Mouse (Mus musculus) hindbrain, embryonic 13.5 days (tissue): ENCODE results near the gene Smarcal1. TPM values are rescaled to one million over a fixed set of nuclear protein-coding genes. Genes with fewer than 3 reads are reported as not detected.
A peak's percentile ranks its signal among the peaks of the same experiment; 100 is the strongest.

Experiments used
- ATAC-seq: fragments of 200-750 bp; cut with Nextera tagmentation; 2 replicates; pipeline ENCODE4 v1.8.0; 2017; ENCODE audit warnings: moderate TSS enrichment; ENCODE audit not compliant: low FRiP score
- H3K27ac ChIP-seq: fragments of 300-500 bp; sonication (generic); 2 replicates; pipeline ENCODE4 v1.5.1; 2015; ENCODE audit warnings: inconsistent platforms, mild to moderate bottlenecking, moderate library complexity
- H3K27me3 ChIP-seq: fragments of 300-500 bp; sonication (generic); 2 replicates; pipeline ENCODE4 v1.6.1; 2015; ENCODE audit warnings: mild to moderate bottlenecking, inconsistent platforms
- H3K36me3 ChIP-seq: fragments of 300-500 bp; sonication (generic); 2 replicates; pipeline ENCODE4 v1.6.1; 2015; ENCODE audit warnings: mild to moderate bottlenecking, inconsistent platforms
- H3K4me1 ChIP-seq: fragments of 300-500 bp; sonication (generic); replicated peaks from 2 replicates; pipeline ENCODE4 v1.6.1; 2015; ENCODE audit warnings: inconsistent platforms
- H3K4me2 ChIP-seq: fragments of 300-500 bp; sonication (generic); 2 replicates; pipeline ENCODE4 v1.6.1; 2015; ENCODE audit warnings: inconsistent platforms, mild to moderate bottlenecking, moderate library complexity
- H3K4me3 ChIP-seq: fragments of 300-500 bp; sonication (generic); 2 replicates; pipeline ENCODE4 v1.5.1; 2015; ENCODE audit warnings: mild to moderate bottlenecking, inconsistent platforms
- H3K9ac ChIP-seq: fragments of 300-500 bp; sonication (generic); 2 replicates; pipeline ENCODE4 v1.6.1; 2015; ENCODE audit warnings: mild to moderate bottlenecking, inconsistent platforms
- H3K9me3 ChIP-seq: fragments of 300-500 bp; sonication (generic); 2 replicates; pipeline ENCODE4 v1.6.1; 2016; ENCODE audit warnings: inconsistent platforms
- WGBS: fragments of 180-500 bp; shearing (Covaris S2); methylation state at CpG from one replicate; pipeline ENCODE4 v1.1.7; 2015; 5-methylcytosine and 5-hydroxymethylcytosine counted together
- polyA plus RNA-seq: library from polyadenylated mRNA; unstranded; fragments of >200 nt; fragmentation: Nextera tagmentation; extraction: Ambion mirVana; gene quantifications from 2 replicates; pipeline ENCODE4 v1.2.1, GENCODE M21; 2015

Gene Smarcal1
- 24.7 and 25.4 TPM in 2 replicates for polyA plus RNA-seq

GRCm38 (mm10) chr1:72582947-72583731 lies at the start of gene Smarcal1:
TSS of gene Smarcal1 (plus strand) at chr1:72583251.
- peaks cover 24% of the 10 kb centered on the region for H3K36me3 ChIP-seq
- WGBS, result under 1% methylated on average over 25 of the region's 25 CpGs
- H3K27me3 ChIP-seq, result no peaks in the 10 kb centered on the region
- H3K4me2 ChIP-seq, result peak within 1 kb of the TSS; percentile 55
- H3K4me3 ChIP-seq, result peak within 1 kb of the TSS; percentile 59
- peak within 1 kb of the TSS; percentile 92 for H3K27ac ChIP-seq
- H3K9ac ChIP-seq, result peak within 1 kb of the TSS; percentile 75
- H3K4me1 ChIP-seq, result peaks cover 24% of the 10 kb centered on the region
- ATAC-seq, result peak; percentile 99
- H3K9me3 ChIP-seq, result no peaks in the 10 kb centered on the region

GRCm38 (mm10) chr1:72533439-72533838 lies 49.6 kb upstream of the Smarcal1 start:
- peak overlapping the region; percentile 60 for H3K9ac ChIP-seq
- peaks cover 7% of the 10 kb centered on the region; the same call in 1 of the 2 replicates for H3K27me3 ChIP-seq
- peak overlapping the region; percentile 55; the same call in 1 of the 2 replicates for H3K27ac ChIP-seq
- peak overlapping the region; percentile 65 for H3K4me3 ChIP-seq
- peak overlapping the region; percentile 80 for H3K4me2 ChIP-seq
- H3K4me1 ChIP-seq, result peaks cover 70% of the 10 kb centered on the region
- H3K36me3 ChIP-seq, result no peaks in the 10 kb centered on the region
- no peaks in the 10 kb centered on the region for H3K9me3 ChIP-seq
- ATAC-seq, result no peak

DNA sequence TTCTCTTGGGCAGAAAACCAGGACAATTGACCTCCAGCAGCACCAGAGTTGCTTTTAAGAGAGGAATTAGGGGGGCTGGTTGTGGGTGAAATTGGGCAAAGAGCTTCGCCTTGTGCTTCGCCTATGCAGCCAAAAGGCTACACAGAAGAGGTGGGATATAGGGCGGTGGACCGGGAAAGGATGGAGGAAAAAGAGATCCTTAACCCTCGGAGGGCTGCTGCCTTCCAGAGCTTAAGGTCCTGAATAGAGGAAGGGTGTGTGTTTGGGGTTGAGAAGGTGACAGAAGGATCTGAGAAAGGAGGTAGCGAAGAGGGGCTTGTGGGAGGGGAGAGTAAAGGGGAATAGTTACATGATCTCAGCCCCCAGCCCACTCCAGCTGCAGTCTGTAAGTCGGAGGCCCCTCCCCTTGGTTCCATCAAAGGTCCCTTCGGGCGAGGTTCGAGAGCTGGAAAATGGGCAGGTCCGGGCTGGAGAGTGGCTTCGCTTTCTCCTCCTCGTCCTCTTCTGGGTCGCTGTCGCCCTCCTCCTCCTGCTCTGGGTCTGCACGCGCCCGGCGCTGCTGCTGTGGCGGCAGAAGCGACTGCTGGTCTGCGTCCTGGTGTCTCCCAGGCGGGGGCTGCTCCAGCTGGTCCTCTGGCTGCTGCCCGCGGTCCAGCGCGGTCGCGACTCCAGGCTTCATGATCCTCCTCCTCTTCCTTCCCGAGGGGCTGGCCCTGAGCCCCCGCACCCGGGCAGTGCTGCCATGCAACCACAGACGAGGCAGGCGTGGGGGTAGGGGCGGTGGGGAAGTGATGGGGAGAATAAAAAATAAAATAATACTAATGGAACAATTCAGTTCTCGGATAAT lies 47.1 kb upstream of the Smarcal1 start:
- Histone ChIP-seq H3K27ac (peak overlapping the region; percentile 92), H3K9ac (peak overlapping the region; percentile 94), H3K4me2 (peak overlapping the region; percentile 80), H3K36me3 (no peaks in the 10 kb centered on the region), H3K4me1 (peaks cover 62% of the 10 kb centered on the region), H3K27me3 (peaks cover 7% of the 10 kb centered on the region; the same call in 1 of the 2 replicates), H3K9me3 (no peaks in the 10 kb centered on the region), H3K4me3 (peak overlapping the region; percentile 65)
- 1% methylated on average over 36 of the region's 36 CpGs for WGBS
- peak; percentile 73 for ATAC-seq

- Histone ChIP-seq H3K36me3 (no peaks in the 10 kb centered on the region), H3K9ac (peak within 1 kb of the TSS; percentile 94), H3K4me1 (peaks cover 54% of the 10 kb centered on the region), H3K4me2 (peak within 1 kb of the TSS; percentile 80), H3K4me3 (peak within 1 kb of the TSS; percentile 65), H3K27me3 (peaks cover 7% of the 10 kb centered on the region; the same call in 1 of the 2 replicates), H3K9me3 (no peaks in the 10 kb centered on the region), H3K27ac (peak within 1 kb of the TSS; percentile 92)
- WGBS, result under 1% methylated on average over 41 of the region's 41 CpGs
- ATAC-seq, result peak; percentile 83
Measured at GRCm38 (mm10) chr1:72536611-72537351, 46.3 kb upstream of the Smarcal1 start, which contains the start of gene March4. TSS of gene March4 (minus strand) at chr1:72536930.

GRCm38 (mm10) chr1:72538266-72538665 lies 44.8 kb upstream of the Smarcal1 start:
- Histone ChIP-seq H3K4me1 (peaks cover 41% of the 10 kb centered on the region), H3K27me3 (peaks cover 7% of the 10 kb centered on the region; the same call in 1 of the 2 replicates), H3K4me3 (0 out of 2 replicates have a peak overlapping the region, but pooled peaks have one; percentile 0), H3K9ac (no peak overlapping the region), H3K4me2 (peak overlapping the region; percentile 80), H3K36me3 (no peaks in the 10 kb centered on the region), H3K9me3 (no peaks in the 10 kb centered on the region), H3K27ac (no peak overlapping the region)
- ATAC-seq, result no peak
- WGBS, result 56% methylated on average over 5 of the region's 5 CpGs

DNA sequence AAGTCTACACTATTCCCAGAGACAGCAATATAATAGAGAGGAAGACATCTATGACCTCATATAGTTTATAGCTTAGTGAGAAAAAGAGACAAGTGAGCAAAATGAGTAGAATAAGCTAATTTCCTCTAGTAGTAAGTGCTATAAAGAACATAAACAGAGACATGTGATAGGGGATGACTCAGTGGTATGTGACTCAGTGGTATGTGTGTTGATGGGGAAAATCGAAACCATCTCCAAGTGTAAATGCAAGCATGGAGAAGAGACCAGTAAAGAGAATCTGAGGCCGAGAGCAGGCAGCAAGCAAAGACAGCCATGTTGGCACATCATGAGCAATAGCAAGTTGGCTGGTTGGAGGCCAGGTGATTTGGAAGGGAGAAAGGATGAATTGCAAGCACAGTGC lies 32.7 kb upstream of the Smarcal1 start:
- H3K9ac ChIP-seq, result no peak overlapping the region
- no peaks in the 10 kb centered on the region for H3K4me1 ChIP-seq
- ATAC-seq, result no peak
- WGBS, result 89% methylated on average over 2 of the region's 2 CpGs
- no peak overlapping the region for H3K27ac ChIP-seq
- no peaks in the 10 kb centered on the region for H3K27me3 ChIP-seq
- H3K9me3 ChIP-seq, result no peaks in the 10 kb centered on the region
- no peaks in the 10 kb centered on the region for H3K36me3 ChIP-seq
- H3K4me3 ChIP-seq, result no peak overlapping the region
- no peak overlapping the region for H3K4me2 ChIP-seq

- 90% methylated on average over 3 of the region's 3 CpGs for WGBS
Measured at GRCm38 (mm10) chr1:72556471-72556870, 26.6 kb upstream of the Smarcal1 start.

GRCm38 (mm10) chr1:72558625-72559024 lies 24.4 kb upstream of the Smarcal1 start:
- no peaks in the 10 kb centered on the region for H3K9me3 ChIP-seq

More at GRCm38 (mm10) chr1:72556471-72556870, 26.6 kb upstream of the Smarcal1 start:
- H3K27ac ChIP-seq, result no peak overlapping the region
- no peak overlapping the region for H3K4me2 ChIP-seq
- no peaks in the 10 kb centered on the region for H3K4me1 ChIP-seq
- H3K27me3 ChIP-seq, result no peaks in the 10 kb centered on the region
- H3K36me3 ChIP-seq, result no peaks in the 10 kb centered on the region
- H3K9ac ChIP-seq, result no peak overlapping the region
- H3K4me3 ChIP-seq, result no peak overlapping the region
- ATAC-seq, result no peak
- no peaks in the 10 kb centered on the region for H3K9me3 ChIP-seq

GRCm38 (mm10) chr1:72564334-72564962 lies 18.6 kb upstream of the Smarcal1 start:
- no peak overlapping the region for H3K4me3 ChIP-seq
- no peaks in the 10 kb centered on the region for H3K27me3 ChIP-seq
- H3K4me2 ChIP-seq, result no peak overlapping the region
- 85% methylated on average over 6 of the region's 6 CpGs for WGBS
- no peak overlapping the region for H3K9ac ChIP-seq
- H3K36me3 ChIP-seq, result no peaks in the 10 kb centered on the region
- H3K4me1 ChIP-seq, result peaks cover 9% of the 10 kb centered on the region; the same call in 1 of the 2 replicates
- no peak for ATAC-seq
- no peaks in the 10 kb centered on the region for H3K9me3 ChIP-seq
- no peak overlapping the region for H3K27ac ChIP-seq

More at GRCm38 (mm10) chr1:72558625-72559024, 24.4 kb upstream of the Smarcal1 start:
- Histone ChIP-seq H3K4me1 (no peaks in the 10 kb centered on the region), H3K9ac (no peak overlapping the region), H3K27ac (no peak overlapping the region), H3K4me3 (no peak overlapping the region), H3K36me3 (no peaks in the 10 kb centered on the region), H3K27me3 (no peaks in the 10 kb centered on the region), H3K4me2 (no peak overlapping the region)
- WGBS, result 53% methylated on average over 2 of the region's 2 CpGs
- no peak for ATAC-seq

DNA sequence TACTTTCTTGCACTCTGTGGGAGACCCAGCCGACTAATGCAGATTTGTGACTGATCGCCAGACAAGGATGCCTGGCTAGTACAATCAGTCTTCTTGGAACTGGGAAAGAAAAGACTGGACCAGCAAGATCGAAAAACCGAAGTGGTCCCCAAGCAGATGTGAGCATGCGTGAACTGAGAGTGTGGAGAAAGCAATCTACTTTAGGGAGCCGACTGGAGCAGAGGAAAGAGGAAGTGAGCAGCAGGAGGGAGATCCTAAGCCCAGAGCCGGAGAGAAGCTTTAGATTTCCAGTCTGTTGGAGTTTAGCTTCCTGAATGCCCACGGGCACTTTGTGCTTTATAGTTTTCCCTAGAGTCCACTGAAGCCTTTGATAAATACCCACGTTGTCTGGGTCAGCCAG lies 16.0 kb upstream of the Smarcal1 start:
- H3K4me2 ChIP-seq, result peak overlapping the region; percentile 44
- peak overlapping the region; percentile 26 for H3K4me3 ChIP-seq
- no peaks in the 10 kb centered on the region for H3K9me3 ChIP-seq
- no peaks in the 10 kb centered on the region for H3K27me3 ChIP-seq
- H3K9ac ChIP-seq, result peak overlapping the region; percentile 53; the same call in 1 of the 2 replicates
- ATAC-seq, result no peak
- H3K36me3 ChIP-seq, result no peaks in the 10 kb centered on the region
- peaks cover 9% of the 10 kb centered on the region; the same call in 1 of the 2 replicates for H3K4me1 ChIP-seq
- WGBS, result 32% methylated on average over 9 of the region's 9 CpGs
- H3K27ac ChIP-seq, result peak overlapping the region; percentile 15

DNA sequence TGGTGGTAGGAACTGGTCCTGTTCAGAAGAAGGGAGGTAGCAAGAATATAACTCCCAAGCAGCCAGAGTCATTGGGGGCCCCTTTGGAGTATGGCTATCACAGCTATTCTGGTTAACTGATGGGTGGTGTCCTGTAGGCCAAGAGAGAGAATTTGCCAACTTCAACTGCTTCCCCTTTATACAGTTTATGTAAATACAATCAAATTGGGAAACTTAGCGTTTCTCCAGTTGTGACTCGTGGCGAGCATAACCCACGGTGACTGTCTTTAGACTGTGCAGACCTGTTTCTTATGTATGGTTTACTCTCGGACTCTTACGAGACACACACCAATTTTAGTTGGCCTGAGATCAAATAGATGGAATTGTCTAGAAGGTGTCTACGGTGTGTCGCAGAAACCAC lies 14.3 kb upstream of the Smarcal1 start:
- Histone ChIP-seq H3K9me3 (no peaks in the 10 kb centered on the region), H3K36me3 (no peaks in the 10 kb centered on the region)

More for the DNA sequence above, 14.3 kb upstream of the Smarcal1 start:
- no peak overlapping the region for H3K4me2 ChIP-seq
- H3K4me1 ChIP-seq, result peaks cover 9% of the 10 kb centered on the region; the same call in 1 of the 2 replicates
- no peak overlapping the region for H3K4me3 ChIP-seq
- H3K9ac ChIP-seq, result no peak overlapping the region
- ATAC-seq, result no peak
- no peak overlapping the region for H3K27ac ChIP-seq
- no peaks in the 10 kb centered on the region for H3K27me3 ChIP-seq
- 96% methylated on average over 8 of the region's 8 CpGs for WGBS
